Mouse (Mus musculus): ENCODE measurements around the gene Gm9857.

The Gm9857 gene

GRCm38 (mm10) chr3:108940001-108940633 is at the start of gene Gm9857:
TSS of gene Gm9857 (minus strand) at chr3:108940445.
- no peak for DNase-seq (ENCODE audit: inconsistent age in 2 of 2, low spot score in 1 of 2)

GRCm38 (mm10) chr3:108987009-108987659 is 46.9 kb upstream of the Gm9857 start:
- no peak for DNase-seq (ENCODE audit: inconsistent age in 2 of 2, low spot score in 1 of 2)

GRCm38 (mm10) chr3:108986534-108986933 is 46.3 kb upstream of the Gm9857 start:
- DNase-seq (ENCODE audit: inconsistent age in 2 of 2, low spot score in 1 of 2), result no peak

- DNase-seq (ENCODE audit: inconsistent age in 2 of 2, low spot score in 1 of 2), result no peak
Measured at GRCm38 (mm10) chr3:108983989-108984388, 43.7 kb upstream of the Gm9857 start.

GRCm38 (mm10) chr3:108981946-108982345 is 41.7 kb upstream of the Gm9857 start:
- no peak for DNase-seq (ENCODE audit: inconsistent age in 2 of 2, low spot score in 1 of 2)

GRCm38 (mm10) chr3:108977340-108978030 is 37.2 kb upstream of the Gm9857 start:
- peak in 1 of 2 experiments; percentile 51 for DNase-seq (ENCODE audit: inconsistent age in 2 of 2, low spot score in 1 of 2)

GRCm38 (mm10) chr3:108974920-108975485 is 34.8 kb upstream of the Gm9857 start:
- DNase-seq (ENCODE audit: inconsistent age in 2 of 2, low spot score in 1 of 2), result no peak

- no peak for DNase-seq (ENCODE audit: inconsistent age in 2 of 2, low spot score in 1 of 2)
Measured at GRCm38 (mm10) chr3:108973980-108974660, 33.9 kb upstream of the Gm9857 start.

- DNase-seq (ENCODE audit: inconsistent age in 2 of 2, low spot score in 1 of 2), result no peak
Measured at GRCm38 (mm10) chr3:108966051-108966450, 25.8 kb upstream of the Gm9857 start.

- DNase-seq (ENCODE audit: inconsistent age in 2 of 2, low spot score in 1 of 2), result no peak
Measured at GRCm38 (mm10) chr3:108964361-108965044, 24.3 kb upstream of the Gm9857 start.

GRCm38 (mm10) chr3:108963776-108964175 is 23.5 kb upstream of the Gm9857 start:
- DNase-seq (ENCODE audit: inconsistent age in 2 of 2, low spot score in 1 of 2), result no peak

GRCm38 (mm10) chr3:108963278-108963677 is 23.0 kb upstream of the Gm9857 start:
- no peak for DNase-seq (ENCODE audit: inconsistent age in 2 of 2, low spot score in 1 of 2)

- no peak for DNase-seq (ENCODE audit: inconsistent age in 2 of 2, low spot score in 1 of 2)
Measured at GRCm38 (mm10) chr3:108961655-108962054, 21.4 kb upstream of the Gm9857 start.

- no peak for DNase-seq (ENCODE audit: inconsistent age in 2 of 2, low spot score in 1 of 2)
Measured at GRCm38 (mm10) chr3:108961226-108961625, 21.0 kb upstream of the Gm9857 start.

GRCm38 (mm10) chr3:108959680-108960295 is 19.5 kb upstream of the Gm9857 start:
- DNase-seq (ENCODE audit: inconsistent age in 2 of 2, low spot score in 1 of 2), result no peak

GRCm38 (mm10) chr3:108957976-108958375 is 17.7 kb upstream of the Gm9857 start:
- no peak for DNase-seq (ENCODE audit: inconsistent age in 2 of 2, low spot score in 1 of 2)

- no peak for DNase-seq (ENCODE audit: inconsistent age in 2 of 2, low spot score in 1 of 2)
Measured at GRCm38 (mm10) chr3:108940996-108941395, 751 bp upstream of the Gm9857 start.

- DNase-seq (ENCODE audit: inconsistent age in 2 of 2, low spot score in 1 of 2), result no peak
Measured at GRCm38 (mm10) chr3:108939573-108939972, 672 bp downstream of the Gm9857 start, which contains the start of gene Henmt1. TSS of gene Henmt1 (plus strand) at chr3:108939873.

GRCm38 (mm10) chr3:108938691-108939090 is 1.6 kb downstream of the Gm9857 start:
- no peak for DNase-seq (ENCODE audit: inconsistent age in 2 of 2, low spot score in 1 of 2)

- DNase-seq (ENCODE audit: inconsistent age in 2 of 2, low spot score in 1 of 2), result peak in 1 of 2 experiments; percentile 15
Measured at GRCm38 (mm10) chr3:108933557-108933956, 6.7 kb downstream of the Gm9857 start.

Data from adrenal gland, adult (tissue).